Mouse (Mus musculus) myocyte (in vitro differentiated cells): ENCODE results near the gene Nup85.

ENCODE experiments used
- CEBPB ChIP-seq: IDR thresholded peaks from 2 replicates; pipeline ENCODE4 v1.6.1; 2011; ENCODE audit warnings: mild to moderate bottlenecking, moderate library complexity; ENCODE audit not compliant: poor library complexity, insufficient read depth, severe bottlenecking
- E2F4 ChIP-seq: IDR thresholded peaks from one replicate; pipeline ENCODE4 v1.6.1; 2011; ENCODE audit warnings: mild to moderate bottlenecking, control low read depth, moderate library complexity; ENCODE audit not compliant: insufficient read depth
- MAX ChIP-seq: IDR thresholded peaks from one replicate; pipeline ENCODE4 v1.6.1; 2011; ENCODE audit warnings: low read depth, mild to moderate bottlenecking, control low read depth
- MYOD1 ChIP-seq, 3 experiments: IDR thresholded peaks; one replicate each; pipeline ENCODE4 v1.6.1; 2011; ENCODE audit warnings: control low read depth in 2 of 3, low read depth in 2 of 3, mild to moderate bottlenecking in 2 of 3, moderate library complexity in 1 of 3; ENCODE audit not compliant: insufficient read length in 2 of 3, control insufficient read depth in 1 of 3
- MYOG ChIP-seq, 3 experiments: IDR thresholded peaks; one replicate each; pipeline ENCODE4 v1.6.1; 2011; ENCODE audit warnings: control low read depth in 2 of 3, low read depth in 2 of 3, mild to moderate bottlenecking in 2 of 3; ENCODE audit not compliant: insufficient read length in 2 of 3, control insufficient read depth in 1 of 3, insufficient read depth in 1 of 3
- POLR2A ChIP-seq: IDR thresholded peaks from one replicate; pipeline ENCODE4 v1.6.1; 2011; ENCODE audit warnings: low read depth, mild to moderate bottlenecking, control low read depth, moderate library complexity; ENCODE audit not compliant: insufficient read length
- POLR2AphosphoS2 ChIP-seq: IDR thresholded peaks from one replicate; pipeline ENCODE4 v1.6.1; 2011; ENCODE audit warnings: low read depth, control low read depth; ENCODE audit not compliant: insufficient read length
- REST ChIP-seq: IDR thresholded peaks from one replicate; pipeline ENCODE4 v1.6.1; 2011; ENCODE audit warnings: mild to moderate bottlenecking, control low read depth, moderate library complexity; ENCODE audit not compliant: insufficient read depth, insufficient read length
- SRF ChIP-seq: IDR thresholded peaks from one replicate; pipeline ENCODE4 v1.6.1; 2011; ENCODE audit warnings: low read depth; ENCODE audit not compliant: control insufficient read depth, insufficient read length
- TCF12 ChIP-seq: IDR thresholded peaks from one replicate; pipeline ENCODE4 v1.6.1; 2011; ENCODE audit warnings: mild to moderate bottlenecking, control low read depth; ENCODE audit not compliant: poor library complexity, insufficient read depth, severe bottlenecking
- TCF3 ChIP-seq: IDR thresholded peaks from one replicate; pipeline ENCODE4 v1.6.1; 2011; ENCODE audit warnings: low read depth, control low read depth; ENCODE audit not compliant: insufficient read length
- USF1 ChIP-seq: IDR thresholded peaks from one replicate; pipeline ENCODE4 v1.6.1; 2011; ENCODE audit warnings: low read depth, mild to moderate bottlenecking, control low read depth, moderate library complexity

GRCm38 (mm10) chr11:115619949-115620348, 55.7 kb downstream of the Nup85 start:
- TF ChIP-seq USF1 (no peak), POLR2AphosphoS2 (no peak), POLR2A (no peak), REST (no peak), MYOD1 (IDR thresholded peaks at IDR 0.05; ENCODE audit: control insufficient read depth in 1 of 3, insufficient read length in 2 of 3, low read depth in 2 of 3) (no peak), MAX (no peak), SRF (no peak), CEBPB (no peak), E2F4 (no peak), TCF12 (no peak), MYOG (IDR thresholded peaks at IDR 0.05; ENCODE audit: control insufficient read depth in 1 of 3, insufficient read depth in 1 of 3, insufficient read length in 2 of 3, low read depth in 2 of 3) (no peak), TCF3 (no peak)
